Mouse (Mus musculus) hindbrain, embryonic 15.5 days (tissue): ENCODE data around the gene Trim46. TPM values are rescaled to one million over a fixed set of nuclear protein-coding genes. Genes with fewer than 3 reads are reported as not detected.

Experiments
- ATAC-seq: fragments of 200-750 bp; cut with Nextera tagmentation; 2 replicates; pipeline ENCODE4 v1.8.0; 2017; ENCODE audit warnings: low read depth, moderate number of reproducible peaks, moderate TSS enrichment; ENCODE audit not compliant: low FRiP score
- H3K27ac ChIP-seq: fragments of 300-500 bp; sonication (generic); replicated peaks from 2 replicates; pipeline ENCODE4 v1.5.1; 2015; ENCODE audit warnings: mild to moderate bottlenecking, inconsistent platforms
- H3K27me3 ChIP-seq: fragments of 300-500 bp; sonication (generic); 2 replicates; pipeline ENCODE4 v1.6.1; 2015; ENCODE audit warnings: control low read depth, inconsistent platforms
- H3K36me3 ChIP-seq: fragments of 300-500 bp; sonication (generic); 2 replicates; pipeline ENCODE4 v1.6.1; 2015; ENCODE audit warnings: control low read depth, inconsistent platforms
- H3K4me1 ChIP-seq: fragments of 300-500 bp; sonication (generic); replicated peaks from 2 replicates; pipeline ENCODE4 v1.6.1; 2015; ENCODE audit warnings: control low read depth, inconsistent platforms
- H3K4me2 ChIP-seq: fragments of 300-500 bp; sonication (generic); 2 replicates; pipeline ENCODE4 v1.6.1; 2015; ENCODE audit warnings: moderate library complexity, mild to moderate bottlenecking, inconsistent platforms
- H3K4me3 ChIP-seq: fragments of 300-500 bp; sonication (generic); 2 replicates; pipeline ENCODE4 v1.5.1; 2015; ENCODE audit warnings: mild to moderate bottlenecking, inconsistent platforms
- H3K9ac ChIP-seq: fragments of 300-500 bp; sonication (generic); 2 replicates; pipeline ENCODE4 v1.6.1; 2015; ENCODE audit warnings: inconsistent platforms
- H3K9me3 ChIP-seq: fragments of 300-500 bp; sonication (generic); 2 replicates; pipeline ENCODE4 v1.6.1; 2016; ENCODE audit warnings: control low read depth, inconsistent platforms
- WGBS: fragments of 180-500 bp; shearing (Covaris S2); methylation state at CpG from one replicate; pipeline ENCODE4 v1.1.7; 2015; 5-methylcytosine and 5-hydroxymethylcytosine counted together
- polyA plus RNA-seq: library from polyadenylated mRNA; unstranded; fragments of >200 nt; fragmentation: Nextera tagmentation; extraction: Ambion mirVana; gene quantifications from 2 replicates; pipeline ENCODE4 v1.2.1, GENCODE M21; 2015

Trim46 gene
- polyA plus RNA-seq, 1 experiment from 2014 or later: 81.6 TPM

DNA sequence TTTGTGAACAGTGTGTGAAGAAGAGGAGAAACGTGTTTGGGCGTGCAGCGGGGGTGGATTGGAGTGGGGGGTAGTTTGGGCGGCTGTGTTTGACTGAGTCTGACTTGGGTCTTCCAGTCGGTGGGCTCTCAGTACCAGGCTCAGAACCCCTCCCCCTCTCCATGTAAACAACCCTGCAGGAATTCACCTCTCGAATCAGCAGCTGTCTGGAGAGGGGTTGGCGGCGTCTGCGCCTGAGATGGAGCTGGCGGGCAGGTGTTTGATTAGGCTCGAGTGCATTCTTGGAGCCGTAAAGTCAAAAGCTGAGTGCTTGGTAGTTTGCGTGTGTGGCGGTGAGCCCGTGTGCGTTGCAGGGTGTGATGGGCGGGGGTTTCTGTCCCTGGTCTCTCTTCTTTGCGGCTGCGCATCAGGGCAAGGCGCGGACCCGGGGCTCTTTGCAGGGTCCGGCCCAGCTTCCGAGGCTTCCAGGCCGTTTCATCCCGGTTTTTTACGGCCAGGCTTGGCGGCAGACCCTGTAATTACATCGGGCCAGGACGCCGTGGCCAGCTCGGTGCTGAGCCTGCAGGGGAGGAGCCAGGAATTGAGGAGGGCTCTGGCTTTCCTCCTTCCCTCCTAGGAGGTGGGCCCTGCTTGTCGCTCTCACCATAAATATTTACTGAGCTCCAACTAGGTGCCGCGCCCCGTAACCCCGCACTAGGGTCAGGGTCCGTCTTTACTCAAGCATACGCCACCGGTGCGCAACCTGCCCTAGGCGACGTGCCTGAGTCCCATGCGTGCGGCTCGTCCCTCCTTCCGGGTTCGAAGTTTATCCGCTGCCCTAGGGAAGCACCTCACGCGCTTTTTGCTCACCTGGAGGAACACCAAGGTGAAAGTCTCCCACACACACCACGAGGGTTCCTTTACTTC is 34.8 kb upstream of the Trim46 start, which contains the start of gene Efna1:
Gene Efna1, minus strand, starts transcription at position 537 of the 906 bp plus-strand sequence.
- under 1% methylated on average over 52 of the region's 52 CpGs for WGBS
- H3K4me2 ChIP-seq: peak within 1 kb of the TSS; percentile 70
- ATAC-seq: peak; percentile 23; the same call in 1 of the 2 replicates
- peak within 1 kb of the TSS; percentile 43 for H3K4me3 ChIP-seq
- H3K27ac ChIP-seq: peak within 1 kb of the TSS; percentile 43; the same call in 1 of the 2 replicates
- peak within 1 kb of the TSS; percentile 44 for H3K9ac ChIP-seq
- H3K27me3 ChIP-seq: peaks cover 25% of the 10 kb centered on the region
- H3K36me3 ChIP-seq: no peaks in the 10 kb centered on the region
- H3K9me3 ChIP-seq: no peaks in the 10 kb centered on the region
- H3K4me1 ChIP-seq: peaks cover 40% of the 10 kb centered on the region

DNA sequence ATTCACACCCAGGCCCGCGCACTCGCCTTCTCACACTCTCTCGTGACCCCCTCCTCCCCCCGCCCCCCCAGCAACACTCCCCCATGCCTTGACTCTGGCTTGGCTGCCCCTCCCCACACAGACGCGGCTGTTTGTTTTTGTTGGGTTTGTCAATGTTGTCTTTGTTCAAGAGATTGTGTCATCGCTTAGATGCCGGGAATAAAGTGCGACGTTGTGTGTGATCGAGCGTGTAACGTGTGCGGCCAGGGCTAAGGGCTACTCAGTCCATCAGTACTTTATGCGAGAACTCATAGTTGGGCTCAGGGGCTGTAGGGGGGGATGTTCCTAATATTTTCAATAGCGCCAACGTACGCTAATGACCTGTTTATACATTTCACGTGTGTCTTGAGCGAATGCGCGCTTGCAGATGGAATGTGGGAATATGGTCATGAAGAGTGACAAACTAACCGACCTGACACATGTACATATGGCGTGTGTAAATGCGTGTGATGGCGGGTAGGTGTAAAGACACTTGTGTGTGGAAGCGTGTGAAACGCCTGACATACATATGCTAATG is 34.0 kb upstream of the Trim46 start:
- Histone ChIP-seq H3K4me2 (peak overlapping the region; percentile 70), H3K9me3 (no peaks in the 10 kb centered on the region), H3K4me1 (peaks cover 40% of the 10 kb centered on the region), H3K27ac (peak overlapping the region; percentile 43; the same call in 1 of the 2 replicates), H3K9ac (peak overlapping the region; percentile 44; the same call in 1 of the 2 replicates), H3K27me3 (peaks cover 25% of the 10 kb centered on the region), H3K4me3 (peak overlapping the region; percentile 43), H3K36me3 (no peaks in the 10 kb centered on the region)
- WGBS: under 1% methylated on average over 29 of the region's 29 CpGs
- no peak; the same call in 1 of the 2 replicates for ATAC-seq

DNA sequence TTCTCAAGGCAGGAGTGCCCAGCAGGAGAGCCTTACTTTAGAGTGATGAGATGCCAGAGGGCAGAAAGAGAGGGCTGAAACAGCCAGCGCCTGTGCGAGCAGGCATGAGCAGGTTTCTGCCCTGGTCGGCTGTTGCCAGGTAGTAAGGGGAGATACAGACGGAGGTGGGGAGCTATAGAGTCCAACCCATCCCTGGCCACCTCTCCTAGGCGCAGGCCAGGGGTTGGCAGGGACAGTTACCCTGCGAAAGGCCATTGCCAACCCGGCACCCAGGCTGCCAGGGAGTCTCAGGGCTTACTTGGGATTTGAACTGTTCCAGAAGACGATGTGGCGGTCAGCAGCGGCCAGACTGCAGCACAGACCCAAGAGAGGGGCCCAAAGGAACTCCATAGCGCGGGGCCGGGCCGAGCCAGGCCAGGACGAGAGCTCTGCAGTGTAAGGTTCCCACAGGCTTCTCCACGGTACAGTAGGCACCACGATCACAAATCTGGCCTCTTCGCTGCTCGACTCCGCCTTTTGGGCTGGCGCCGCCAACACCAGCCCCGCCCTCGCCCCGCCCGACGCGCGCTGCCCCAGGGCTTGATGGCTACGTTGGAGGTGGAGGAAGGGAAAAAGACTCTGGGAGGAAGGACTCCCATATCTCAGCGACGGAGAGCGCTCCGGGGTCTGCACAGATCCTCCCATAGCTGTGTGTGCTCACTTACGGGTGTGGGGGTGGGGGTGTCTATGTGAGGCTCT is 33.2 kb upstream of the Trim46 start:
- peak overlapping the region; percentile 44 for H3K9ac ChIP-seq
- H3K27me3 ChIP-seq: peaks cover 25% of the 10 kb centered on the region
- H3K9me3 ChIP-seq: no peaks in the 10 kb centered on the region
- peak overlapping the region; percentile 43 for H3K4me3 ChIP-seq
- H3K36me3 ChIP-seq: no peaks in the 10 kb centered on the region
- peak; percentile 73 for ATAC-seq
- H3K4me1 ChIP-seq: peaks cover 40% of the 10 kb centered on the region
- H3K4me2 ChIP-seq: peak overlapping the region; percentile 70
- WGBS: 1% methylated on average over 35 of the region's 35 CpGs
- peak overlapping the region; percentile 43; the same call in 1 of the 2 replicates for H3K27ac ChIP-seq

GRCm38 (mm10) chr3:89278643-89279042 is 32.5 kb upstream of the Trim46 start:
- H3K9me3 ChIP-seq: no peaks in the 10 kb centered on the region
- H3K27me3 ChIP-seq: peaks cover 25% of the 10 kb centered on the region
- H3K4me1 ChIP-seq: peaks cover 40% of the 10 kb centered on the region
- peak overlapping the region; percentile 70 for H3K4me2 ChIP-seq
- H3K9ac ChIP-seq: peak overlapping the region; percentile 44; the same call in 1 of the 2 replicates
- whole genome bisulfite sequencing: 22% methylated on average over 8 of the region's 8 CpGs
- peak overlapping the region; percentile 43 for H3K4me3 ChIP-seq
- no peak for ATAC-seq
- 0 out of 2 replicates have a peak overlapping the region, but pooled peaks have one; percentile 18 for H3K27ac ChIP-seq
- H3K36me3 ChIP-seq: no peaks in the 10 kb centered on the region

- Histone ChIP-seq H3K36me3 (no peaks in the 10 kb centered on the region), H3K9ac (no peak overlapping the region), H3K4me3 (peak overlapping the region; percentile 43), H3K27me3 (peaks cover 25% of the 10 kb centered on the region), H3K4me1 (peaks cover 40% of the 10 kb centered on the region), H3K4me2 (peak overlapping the region; percentile 70), H3K27ac (0 out of 2 replicates have a peak overlapping the region, but pooled peaks have one; percentile 18), H3K9me3 (no peaks in the 10 kb centered on the region)
- ATAC-seq: no peak
- WGBS: 75% methylated on average over 7 of the region's 7 CpGs
Observed at GRCm38 (mm10) chr3:89278107-89278506, 32.0 kb upstream of the Trim46 start.

- ATAC-seq: no peak
- WGBS: 61% methylated on average over 14 of the region's 14 CpGs
- peaks cover 24% of the 10 kb centered on the region for H3K27me3 ChIP-seq
- H3K4me3 ChIP-seq: peak overlapping the region; percentile 11; the same call in 1 of the 2 replicates
- no peak overlapping the region for H3K9ac ChIP-seq
- peak overlapping the region; percentile 70 for H3K4me2 ChIP-seq
- peaks cover 40% of the 10 kb centered on the region for H3K4me1 ChIP-seq
- H3K9me3 ChIP-seq: no peaks in the 10 kb centered on the region
- H3K36me3 ChIP-seq: no peaks in the 10 kb centered on the region
- H3K27ac ChIP-seq: no peak overlapping the region
Observed at GRCm38 (mm10) chr3:89277281-89278021, 31.3 kb upstream of the Trim46 start.

DNA sequence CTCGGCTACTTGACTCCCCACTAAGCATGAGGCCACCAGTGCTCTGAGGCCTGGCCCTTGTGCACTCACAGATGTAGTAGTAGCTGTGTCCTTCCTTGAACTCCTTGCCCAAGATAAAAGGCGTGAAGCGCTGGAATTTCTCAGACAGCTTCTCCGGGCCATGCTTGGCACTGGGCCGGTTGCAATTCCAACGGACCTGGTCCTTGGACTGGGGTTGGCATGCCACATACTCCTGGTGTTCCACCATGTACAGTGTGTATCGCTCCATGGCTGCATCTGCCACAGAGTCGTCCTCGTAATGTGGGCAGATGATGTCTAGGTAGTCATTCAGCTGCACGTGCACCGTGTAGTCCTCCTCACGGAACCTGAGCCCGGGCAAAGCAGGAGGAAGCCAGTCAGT is 30.0 kb upstream of the Trim46 start:
- Histone ChIP-seq H3K9me3 (no peaks in the 10 kb centered on the region), H3K27me3 (peaks cover 16% of the 10 kb centered on the region), H3K4me2 (no peak overlapping the region), H3K27ac (no peak overlapping the region), H3K4me3 (no peak overlapping the region), H3K4me1 (peaks cover 28% of the 10 kb centered on the region), H3K9ac (no peak overlapping the region), H3K36me3 (no peaks in the 10 kb centered on the region)
- WGBS: 94% methylated on average over 13 of the region's 13 CpGs
- ATAC-seq: no peak

DNA sequence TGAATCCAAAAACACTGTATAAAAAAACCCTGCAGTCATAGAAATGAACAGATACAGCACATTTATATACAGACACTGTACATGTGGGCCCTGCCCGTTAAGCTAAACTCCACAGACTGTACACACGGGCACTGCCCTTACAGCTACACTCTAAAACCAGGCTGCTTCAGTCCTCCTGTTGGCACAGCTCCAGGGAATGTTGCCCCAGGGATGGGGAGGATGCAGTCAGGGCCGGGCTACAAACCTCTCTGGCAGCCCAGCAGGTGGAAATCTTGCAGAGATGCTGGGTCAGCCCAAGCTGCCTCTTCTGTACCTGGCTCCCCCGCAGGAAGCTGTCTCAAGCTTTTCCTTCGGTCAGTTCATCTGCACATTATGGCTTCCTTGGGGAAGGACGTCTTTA is 25.7 kb upstream of the Trim46 start:
- Histone ChIP-seq H3K36me3 (no peaks in the 10 kb centered on the region), H3K27ac (no peak overlapping the region), H3K4me3 (no peak overlapping the region), H3K9ac (no peak overlapping the region), H3K4me2 (no peak overlapping the region), H3K27me3 (no peaks in the 10 kb centered on the region), H3K9me3 (no peaks in the 10 kb centered on the region), H3K4me1 (peaks cover 40% of the 10 kb centered on the region)
- no peak for ATAC-seq
- WGBS: 52% methylated on average over 6 of the region's 6 CpGs

DNA sequence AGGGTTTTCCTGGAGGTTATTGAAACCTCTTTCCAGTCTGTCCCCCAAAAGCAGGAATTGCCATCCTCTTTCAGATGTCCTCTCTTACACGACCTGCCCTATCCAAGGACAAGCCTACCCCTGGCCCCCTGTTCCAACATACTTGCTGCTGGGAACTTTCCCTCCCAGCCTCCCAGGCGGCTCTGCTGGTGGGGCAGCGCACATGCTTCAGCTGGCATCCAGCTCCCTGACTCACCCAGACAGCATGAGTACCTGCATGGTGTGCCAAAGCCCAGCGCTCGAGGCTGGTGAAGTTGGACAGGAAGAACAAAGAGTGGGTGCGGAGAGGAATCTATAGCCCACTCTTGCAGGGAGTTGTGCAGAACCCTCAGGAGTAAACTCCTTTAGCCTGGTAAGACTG is 24.8 kb upstream of the Trim46 start:
- Histone ChIP-seq H3K27me3 (no peaks in the 10 kb centered on the region), H3K27ac (peak overlapping the region; percentile 87; the same call in 1 of the 2 replicates), H3K9me3 (no peaks in the 10 kb centered on the region), H3K4me2 (peak overlapping the region; percentile 82), H3K4me1 (peaks cover 46% of the 10 kb centered on the region), H3K36me3 (no peaks in the 10 kb centered on the region), H3K9ac (peak overlapping the region; percentile 69; the same call in 1 of the 2 replicates), H3K4me3 (peak overlapping the region; percentile 59)
- 63% methylated on average over 6 of the region's 6 CpGs for WGBS
- ATAC-seq: no peak

DNA sequence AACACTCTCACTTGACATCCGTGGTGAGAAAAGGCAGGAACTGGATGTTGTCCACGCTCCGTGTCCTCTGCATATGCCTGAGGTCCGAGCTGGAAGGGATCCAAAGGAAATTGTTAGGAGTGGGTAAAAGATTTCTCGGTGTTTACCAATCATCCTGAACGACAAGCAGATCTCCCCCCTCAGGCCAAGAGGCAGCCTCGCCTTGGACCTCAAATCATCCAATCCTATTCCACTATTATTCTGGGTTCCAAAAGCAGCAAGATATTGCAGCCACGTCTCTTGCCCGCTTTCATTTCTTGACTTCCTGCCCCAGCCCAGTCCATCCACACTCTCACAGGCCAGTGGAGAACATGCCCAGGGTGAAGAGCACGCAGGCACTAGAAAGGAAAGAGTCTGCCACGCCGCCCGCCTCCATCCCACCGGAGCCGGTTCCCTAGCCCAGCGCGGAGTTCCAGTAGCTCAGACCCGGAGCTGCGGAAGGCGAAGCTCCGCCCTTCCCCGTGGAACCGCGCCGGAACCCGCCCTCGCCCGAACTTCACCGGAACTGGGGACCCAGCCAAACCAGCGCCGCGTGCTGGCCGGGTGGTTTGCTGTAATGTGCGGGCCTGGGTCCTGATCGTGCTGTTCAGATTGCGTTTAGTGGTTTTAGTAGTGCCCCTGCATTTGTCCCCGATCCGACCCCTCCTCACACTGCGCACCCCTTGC is 24.1 kb upstream of the Trim46 start, which contains the start of gene Slc50a1:
Gene Slc50a1, minus strand, starts transcription at position 520 of the 705 bp plus-strand sequence.
- peak within 1 kb of the TSS; percentile 59 for H3K4me3 ChIP-seq
- no peaks in the 10 kb centered on the region for H3K36me3 ChIP-seq
- H3K27ac ChIP-seq: peak within 1 kb of the TSS; percentile 87
- no peaks in the 10 kb centered on the region for H3K9me3 ChIP-seq
- peaks cover 48% of the 10 kb centered on the region for H3K4me1 ChIP-seq
- peak within 1 kb of the TSS; percentile 82 for H3K4me2 ChIP-seq
- peak; percentile 58 for ATAC-seq
- 2% methylated on average over 39 of the region's 39 CpGs for WGBS
- H3K27me3 ChIP-seq: no peaks in the 10 kb centered on the region
- H3K9ac ChIP-seq: peak within 1 kb of the TSS; percentile 69
